Mouse (Mus musculus): ENCODE data around the gene Traf7.

DNA sequence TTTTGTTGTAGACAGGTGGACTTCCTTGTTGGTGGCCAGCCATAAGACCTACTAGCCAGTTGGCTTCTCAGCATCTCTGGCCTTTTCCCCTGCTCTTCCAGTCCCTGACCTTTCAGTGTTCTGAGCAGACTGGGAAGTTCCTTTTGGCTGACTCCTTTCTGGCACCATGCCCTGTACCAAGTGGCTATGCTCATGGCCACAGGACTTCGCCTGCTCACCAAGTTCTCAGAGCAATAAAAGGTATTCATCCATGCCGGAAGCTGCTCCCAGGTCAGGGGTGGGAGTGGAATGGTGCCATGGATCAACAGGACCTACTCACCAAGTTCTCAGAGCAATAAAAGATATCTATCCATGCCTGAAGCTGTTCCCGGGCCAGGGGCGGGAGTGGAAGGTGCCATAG lies 55.2 kb downstream of the Traf7 start:
- TF ChIP-seq CTCF (conservative IDR thresholded peaks at IDR 0.05; ENCODE audit: low read length), result no peak
- TF ChIP-seq NANOG (IDR thresholded peaks at IDR 0.05; ENCODE audit: borderline replicate concordance, low read length), result no peak
- no peak for TF ChIP-seq POU5F1 (IDR thresholded peaks at IDR 0.05; ENCODE audit: borderline replicate concordance, low read length)

Data from E14TG2a.4 (cell line).